Mouse (Mus musculus): Measurements from ENCODE around the gene St3gal4.

The St3gal4 gene

GRCm38 (mm10) chr9:35052671-35053070 lies 66.4 kb downstream of the St3gal4 start:
- in situ Hi-C loops (cut with MboI, MseI) = no loop called here

GRCm38 (mm10) chr9:35051666-35052065 lies 67.4 kb downstream of the St3gal4 start:
- in situ Hi-C loops (cut with MboI, MseI) = no loop called here

GRCm38 (mm10) chr9:35050701-35051454 lies 68.2 kb downstream of the St3gal4 start:
- in situ Hi-C loops (cut with MboI, MseI) = no loop called here

- in situ Hi-C loops (cut with MboI, MseI) = no loop called here
Observed at GRCm38 (mm10) chr9:35049891-35050527, 69.1 kb downstream of the St3gal4 start.

- in situ Hi-C loops (cut with MboI, MseI) = no loop called here
Observed at GRCm38 (mm10) chr9:35048449-35048848, 70.6 kb downstream of the St3gal4 start.

- in situ Hi-C loops (cut with MboI, MseI) = no loop called here
Observed at GRCm38 (mm10) chr9:35045756-35046155, 73.3 kb downstream of the St3gal4 start.

GRCm38 (mm10) chr9:35045031-35045531 lies 74.0 kb downstream of the St3gal4 start:
- in situ Hi-C loops (cut with MboI, MseI) = no loop called here

GRCm38 (mm10) chr9:35044458-35044857 lies 74.6 kb downstream of the St3gal4 start:
- in situ Hi-C loops (cut with MboI, MseI) = no loop called here

- in situ Hi-C loops (cut with MboI, MseI) = no loop called here
Observed at GRCm38 (mm10) chr9:35043619-35044018, 75.4 kb downstream of the St3gal4 start.

GRCm38 (mm10) chr9:35041493-35041892 lies 77.6 kb downstream of the St3gal4 start:
- in situ Hi-C loops (cut with MboI, MseI) = no loop called here

GRCm38 (mm10) chr9:35039846-35040245 lies 79.2 kb downstream of the St3gal4 start:
- in situ Hi-C loops (cut with MboI, MseI) = no loop called here

- in situ Hi-C loops (cut with MboI, MseI) = no loop called here
Observed at GRCm38 (mm10) chr9:35038922-35039586, 80.0 kb downstream of the St3gal4 start.

GRCm38 (mm10) chr9:35035074-35035473 lies 84.0 kb downstream of the St3gal4 start:
- in situ Hi-C loops (cut with MboI, MseI) = no loop called here

- in situ Hi-C loops (cut with MboI, MseI) = no loop called here
Observed at GRCm38 (mm10) chr9:35032457-35032856, 86.6 kb downstream of the St3gal4 start.

- in situ Hi-C loops (cut with MboI, MseI) = no loop called here
Observed at GRCm38 (mm10) chr9:35030823-35031222, 88.2 kb downstream of the St3gal4 start.

GRCm38 (mm10) chr9:35027382-35027997 lies 91.6 kb downstream of the St3gal4 start:
- in situ Hi-C loops (cut with MboI, MseI) = no loop called here

- in situ Hi-C loops (cut with MboI, MseI) = no loop called here
Observed at GRCm38 (mm10) chr9:35026897-35027311, 92.2 kb downstream of the St3gal4 start.

- in situ Hi-C loops (cut with MboI, MseI) = no loop called here
Observed at GRCm38 (mm10) chr9:35026311-35026710, 92.8 kb downstream of the St3gal4 start.

- in situ Hi-C loops (cut with MboI, MseI) = loop anchor here in 1 of 2 experiments (25.0 kb wide), 1 partner anchor 512 kb away; no protein-coding TSS in a partner anchor
Observed at GRCm38 (mm10) chr9:35024591-35025496, 94.2 kb downstream of the St3gal4 start.

- in situ Hi-C loops (cut with MboI, MseI) = loop anchor here in 1 of 2 experiments (25.0 kb wide), 1 partner anchor 516 kb away; no protein-coding TSS in a partner anchor
Observed at GRCm38 (mm10) chr9:35021744-35022143, 97.3 kb downstream of the St3gal4 start.

Measured in T-helper 17 cell (primary cell).